Mouse (Mus musculus): ENCODE measurements at regions not wholly inside any gene's neighbourhood (a gene's known extent, or its start where the extent isn't known, plus 50 kb on each side); places are given as distances from the start of the nearest gene placed in this dataset.

GRCm38 (mm10) chr1:183679949-183680348, 261.9 kb downstream of the Hhipl2 start:
- no peak overlapping the region for H3K9ac ChIP-seq (ENCODE audit: insufficient read depth, low read depth, low read length, poor library complexity, severe bottlenecking)
- H3K4me1 ChIP-seq (ENCODE audit: control insufficient read depth in 2 of 2, insufficient read depth in 2 of 2, low read length in 2 of 2, poor library complexity in 1 of 2), result no peaks in the 10 kb centered on the region
- in situ Hi-C loops (cut with MboI; ENCODE audit: low sequenced_read_pairs in 2 of 2, unreplicated experiment in 2 of 2), result no loop called here
- no peaks in the 10 kb centered on the region for H3K9me3 ChIP-seq (ENCODE audit: control insufficient read depth, insufficient read depth, low read depth, low read length)
- no peak overlapping the region for H3K4me3 ChIP-seq (ENCODE audit: insufficient read depth in 1 of 2, low read depth in 1 of 2, low read length in 2 of 2, poor library complexity in 1 of 2, severe bottlenecking in 1 of 2)
- no peaks in the 10 kb centered on the region for H3K36me3 ChIP-seq (ENCODE audit: control insufficient read depth, insufficient read depth, low read length, poor library complexity, severe bottlenecking)
- TF ChIP-seq MAFK (IDR thresholded peaks at IDR 0.05; ENCODE audit: insufficient read depth, low read depth, low read length) (no peak), HCFC1 (IDR thresholded peaks at IDR 0.05; ENCODE audit: borderline replicate concordance, insufficient read depth, low read length) (no peak), CHD2 (IDR thresholded peaks at IDR 0.05; ENCODE audit: low read depth, low read length) (no peak), ZNF384 (IDR thresholded peaks at IDR 0.05; ENCODE audit: low read depth, low read length) (no peak), ZC3H11A (IDR thresholded peaks at IDR 0.05; ENCODE audit: borderline replicate concordance, low read depth, low read length) (no peak)
- H3K27ac ChIP-seq (ENCODE audit: insufficient read depth, low read depth, low read length, poor library complexity, severe bottlenecking), result no peak overlapping the region
- no peak for DNase-seq (ENCODE audit: low read depth, low spot score)

GRCm38 (mm10) chr1:183686056-183686455, 268.0 kb downstream of the Hhipl2 start:
- Histone ChIP-seq H3K9me3 (ENCODE audit: control insufficient read depth, insufficient read depth, low read depth, low read length) (no peaks in the 10 kb centered on the region), H3K9ac (ENCODE audit: insufficient read depth, low read depth, low read length, poor library complexity, severe bottlenecking) (no peak overlapping the region), H3K4me1 (ENCODE audit: control insufficient read depth in 2 of 2, insufficient read depth in 2 of 2, low read length in 2 of 2, poor library complexity in 1 of 2) (no peaks in the 10 kb centered on the region), H3K36me3 (ENCODE audit: control insufficient read depth, insufficient read depth, low read length, poor library complexity, severe bottlenecking) (no peaks in the 10 kb centered on the region), H3K4me3 (ENCODE audit: insufficient read depth in 1 of 2, low read depth in 1 of 2, low read length in 2 of 2, poor library complexity in 1 of 2, severe bottlenecking in 1 of 2) (no peak overlapping the region), H3K27ac (ENCODE audit: insufficient read depth, low read depth, low read length, poor library complexity, severe bottlenecking) (no peak overlapping the region)
- TF ChIP-seq MAFK (IDR thresholded peaks at IDR 0.05; ENCODE audit: insufficient read depth, low read depth, low read length), result no peak
- in situ Hi-C loops (cut with MboI; ENCODE audit: low sequenced_read_pairs in 2 of 2, unreplicated experiment in 2 of 2), result no loop called here
- no peak for DNase-seq (ENCODE audit: low read depth, low spot score)

- Histone ChIP-seq H3K9ac (ENCODE audit: insufficient read depth, low read depth, low read length, poor library complexity, severe bottlenecking) (no peak overlapping the region), H3K4me3 (ENCODE audit: insufficient read depth in 1 of 2, low read depth in 1 of 2, low read length in 2 of 2, poor library complexity in 1 of 2, severe bottlenecking in 1 of 2) (no peak overlapping the region), H3K4me1 (ENCODE audit: control insufficient read depth in 2 of 2, insufficient read depth in 2 of 2, low read length in 2 of 2, poor library complexity in 1 of 2) (no peaks in the 10 kb centered on the region), H3K27ac (ENCODE audit: insufficient read depth, low read depth, low read length, poor library complexity, severe bottlenecking) (no peak overlapping the region), H3K9me3 (ENCODE audit: control insufficient read depth, insufficient read depth, low read depth, low read length) (no peaks in the 10 kb centered on the region), H3K36me3 (ENCODE audit: control insufficient read depth, insufficient read depth, low read length, poor library complexity, severe bottlenecking) (no peaks in the 10 kb centered on the region)
- DNase-seq (ENCODE audit: low read depth, low spot score), result no peak
- in situ Hi-C loops (cut with MboI; ENCODE audit: low sequenced_read_pairs in 2 of 2, unreplicated experiment in 2 of 2), result no loop called here
- no peak for TF ChIP-seq MAFK (IDR thresholded peaks at IDR 0.05; ENCODE audit: insufficient read depth, low read depth, low read length)
- no peak for TF ChIP-seq HCFC1 (IDR thresholded peaks at IDR 0.05; ENCODE audit: borderline replicate concordance, insufficient read depth, low read length)
- no peak for TF ChIP-seq ZNF384 (IDR thresholded peaks at IDR 0.05; ENCODE audit: low read depth, low read length)
- no peak for TF ChIP-seq CHD2 (IDR thresholded peaks at IDR 0.05; ENCODE audit: low read depth, low read length)
- TF ChIP-seq ZC3H11A (IDR thresholded peaks at IDR 0.05; ENCODE audit: borderline replicate concordance, low read depth, low read length), result no peak
Measured at GRCm38 (mm10) chr1:183692756-183693155, 274.7 kb downstream of the Hhipl2 start.

GRCm38 (mm10) chr1:183699284-183699683, 281.3 kb downstream of the Hhipl2 start:
- Histone ChIP-seq H3K36me3 (ENCODE audit: control insufficient read depth, insufficient read depth, low read length, poor library complexity, severe bottlenecking) (no peaks in the 10 kb centered on the region), H3K9ac (ENCODE audit: insufficient read depth, low read depth, low read length, poor library complexity, severe bottlenecking) (no peak overlapping the region), H3K4me1 (ENCODE audit: control insufficient read depth in 2 of 2, insufficient read depth in 2 of 2, low read length in 2 of 2, poor library complexity in 1 of 2) (no peaks in the 10 kb centered on the region), H3K27ac (ENCODE audit: insufficient read depth, low read depth, low read length, poor library complexity, severe bottlenecking) (no peak overlapping the region), H3K4me3 (ENCODE audit: insufficient read depth in 1 of 2, low read depth in 1 of 2, low read length in 2 of 2, poor library complexity in 1 of 2, severe bottlenecking in 1 of 2) (no peak overlapping the region), H3K9me3 (ENCODE audit: control insufficient read depth, insufficient read depth, low read depth, low read length) (no peaks in the 10 kb centered on the region)
- TF ChIP-seq ZNF384 (IDR thresholded peaks at IDR 0.05; ENCODE audit: low read depth, low read length), result no peak
- no peak for TF ChIP-seq HCFC1 (IDR thresholded peaks at IDR 0.05; ENCODE audit: borderline replicate concordance, insufficient read depth, low read length)
- TF ChIP-seq CHD2 (IDR thresholded peaks at IDR 0.05; ENCODE audit: low read depth, low read length), result no peak
- no peak for TF ChIP-seq ZC3H11A (IDR thresholded peaks at IDR 0.05; ENCODE audit: borderline replicate concordance, low read depth, low read length)
- TF ChIP-seq MAFK (IDR thresholded peaks at IDR 0.05; ENCODE audit: insufficient read depth, low read depth, low read length), result no peak
- in situ Hi-C loops (cut with MboI; ENCODE audit: low sequenced_read_pairs in 2 of 2, unreplicated experiment in 2 of 2), result no loop called here
- DNase-seq (ENCODE audit: low read depth, low spot score), result peak; percentile 27

GRCm38 (mm10) chr1:183702888-183703287, 284.9 kb downstream of the Hhipl2 start:
- in situ Hi-C loops (cut with MboI; ENCODE audit: low sequenced_read_pairs in 2 of 2, unreplicated experiment in 2 of 2), result no loop called here
- Histone ChIP-seq H3K27ac (ENCODE audit: insufficient read depth, low read depth, low read length, poor library complexity, severe bottlenecking) (no peak overlapping the region), H3K36me3 (ENCODE audit: control insufficient read depth, insufficient read depth, low read length, poor library complexity, severe bottlenecking) (no peaks in the 10 kb centered on the region), H3K4me1 (ENCODE audit: control insufficient read depth in 2 of 2, insufficient read depth in 2 of 2, low read length in 2 of 2, poor library complexity in 1 of 2) (no peaks in the 10 kb centered on the region), H3K9ac (ENCODE audit: insufficient read depth, low read depth, low read length, poor library complexity, severe bottlenecking) (no peak overlapping the region), H3K4me3 (ENCODE audit: insufficient read depth in 1 of 2, low read depth in 1 of 2, low read length in 2 of 2, poor library complexity in 1 of 2, severe bottlenecking in 1 of 2) (no peak overlapping the region), H3K9me3 (ENCODE audit: control insufficient read depth, insufficient read depth, low read depth, low read length) (no peaks in the 10 kb centered on the region)
- TF ChIP-seq HCFC1 (IDR thresholded peaks at IDR 0.05; ENCODE audit: borderline replicate concordance, insufficient read depth, low read length) (no peak), CHD2 (IDR thresholded peaks at IDR 0.05; ENCODE audit: low read depth, low read length) (no peak), ZC3H11A (IDR thresholded peaks at IDR 0.05; ENCODE audit: borderline replicate concordance, low read depth, low read length) (no peak), MAFK (IDR thresholded peaks at IDR 0.05; ENCODE audit: insufficient read depth, low read depth, low read length) (no peak), ZNF384 (IDR thresholded peaks at IDR 0.05; ENCODE audit: low read depth, low read length) (no peak)
- no peak for DNase-seq (ENCODE audit: low read depth, low spot score)

Measured in ES-E14 (cell line).